Mouse (Mus musculus): ENCODE results near the gene Cdc42. TPM values are rescaled to one million over a fixed set of nuclear protein-coding genes. Genes with fewer than 3 reads are reported as not detected.
A peak's percentile ranks its signal among the peaks of the same experiment; 100 is the strongest.

The Cdc42 gene
- total RNA-seq, 2 experiments from 2014 or later: 264 to 406 TPM

DNA sequence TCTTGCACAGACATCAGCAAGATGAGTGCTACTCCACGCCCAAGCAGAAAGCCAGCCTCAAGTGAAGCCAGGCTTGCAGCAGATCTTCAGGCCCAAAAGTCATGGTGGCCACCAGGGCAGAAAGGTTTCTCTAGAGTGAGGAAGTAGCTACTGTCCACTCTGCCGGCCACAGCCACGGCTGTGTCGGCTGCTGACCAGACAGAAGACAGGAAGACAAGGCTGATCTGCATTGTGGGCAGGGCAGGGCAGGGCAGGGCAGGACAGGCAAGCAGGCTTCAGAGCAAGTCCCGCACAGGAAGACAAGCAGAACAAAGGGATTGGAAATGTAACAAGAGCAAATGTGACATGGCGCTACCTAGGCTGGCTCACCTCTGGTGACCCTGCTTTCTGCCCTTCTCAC lies 16.2 kb upstream of the Cdc42 start:
- no peak for ATAC-seq (replicated peaks; ENCODE audit: low FRiP score, low TSS enrichment, poor library complexity, severe bottlenecking)

DNA sequence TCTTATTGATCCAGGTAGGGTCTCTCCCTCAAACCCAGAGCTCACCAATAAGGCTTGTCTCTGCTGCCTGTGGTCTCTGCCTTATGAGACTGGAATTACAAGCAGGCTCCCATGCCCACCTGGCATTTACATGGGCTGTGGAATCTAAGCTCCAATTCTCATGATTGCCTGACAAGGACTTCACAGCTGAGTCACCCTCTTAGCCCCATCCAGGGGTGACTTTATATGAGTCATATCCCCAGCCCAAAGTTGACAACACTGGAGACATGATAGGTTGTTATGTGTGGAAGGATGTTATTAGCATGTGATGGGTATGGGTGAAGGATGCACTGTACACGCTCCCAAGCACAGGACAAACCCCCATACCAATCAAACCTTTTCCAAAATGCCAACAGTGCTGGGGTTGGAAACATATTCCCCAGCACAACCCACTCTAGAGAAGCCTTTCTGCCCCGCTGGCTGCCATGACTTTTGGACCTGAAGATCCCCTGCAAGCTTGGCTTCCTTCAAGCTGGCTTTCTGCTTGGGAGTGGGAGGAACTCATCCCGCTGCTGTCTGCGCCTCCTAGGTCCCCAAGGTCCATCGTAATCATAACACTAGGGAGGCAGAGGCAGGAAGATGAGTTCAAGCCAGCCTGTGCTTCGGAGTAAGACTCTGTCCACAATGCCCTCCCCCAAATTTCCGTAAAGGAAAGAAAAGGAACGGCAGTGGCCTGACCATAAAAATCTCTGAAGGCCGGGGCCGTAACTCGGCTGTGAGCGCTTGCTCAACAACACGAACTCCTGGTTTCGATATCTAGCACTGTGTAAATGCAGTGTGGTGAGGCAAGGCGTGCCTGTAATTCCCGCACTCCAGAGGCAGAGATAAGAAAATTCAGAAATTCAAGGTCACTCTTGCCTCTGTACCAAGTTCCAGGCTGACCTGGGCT lies 14.3 kb upstream of the Cdc42 start:
- no peak for ATAC-seq (replicated peaks; ENCODE audit: low FRiP score, low TSS enrichment, poor library complexity, severe bottlenecking)

DNA sequence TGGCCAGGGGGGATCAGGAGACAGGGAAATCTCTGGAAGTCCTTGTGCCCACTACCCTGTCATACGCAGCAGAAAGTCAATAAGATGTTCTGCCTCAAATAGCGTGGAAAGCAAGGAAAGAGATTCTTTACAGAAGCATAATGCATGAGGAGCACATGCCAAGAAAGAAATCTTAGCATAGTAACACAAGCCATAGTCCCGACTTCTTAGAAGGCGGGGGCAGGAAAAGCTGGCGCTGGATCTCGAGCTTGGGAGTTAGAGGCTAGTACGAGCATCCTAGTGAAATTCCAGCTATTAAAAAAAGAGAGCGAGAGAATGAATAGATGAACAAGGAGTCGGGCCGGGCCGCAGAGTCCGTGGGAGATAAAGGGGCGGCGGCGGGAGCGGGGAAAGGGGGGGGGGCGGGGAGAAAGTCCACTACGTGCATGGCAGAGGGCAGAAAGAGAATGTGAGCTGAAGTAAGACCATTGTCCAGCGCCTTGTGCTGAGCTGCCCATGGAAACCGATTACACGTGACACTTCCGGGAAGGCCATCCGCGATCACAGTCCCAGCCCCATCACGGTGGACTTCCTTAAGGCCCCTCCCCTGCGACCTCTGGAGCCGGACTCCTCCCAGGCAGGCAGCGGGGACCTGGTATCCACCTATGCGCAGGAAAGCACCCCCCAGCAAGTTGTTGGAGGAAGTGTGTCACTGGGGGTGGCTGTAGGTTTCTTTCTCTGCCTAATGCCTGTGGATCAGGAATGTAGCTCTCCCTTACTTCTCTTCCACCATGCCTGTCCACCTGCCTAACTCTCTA lies 12.6 kb upstream of the Cdc42 start:
- peak; percentile 48; the same call in 1 of the 2 replicates for ATAC-seq (replicated peaks; ENCODE audit: low FRiP score, low TSS enrichment, poor library complexity, severe bottlenecking)

DNA sequence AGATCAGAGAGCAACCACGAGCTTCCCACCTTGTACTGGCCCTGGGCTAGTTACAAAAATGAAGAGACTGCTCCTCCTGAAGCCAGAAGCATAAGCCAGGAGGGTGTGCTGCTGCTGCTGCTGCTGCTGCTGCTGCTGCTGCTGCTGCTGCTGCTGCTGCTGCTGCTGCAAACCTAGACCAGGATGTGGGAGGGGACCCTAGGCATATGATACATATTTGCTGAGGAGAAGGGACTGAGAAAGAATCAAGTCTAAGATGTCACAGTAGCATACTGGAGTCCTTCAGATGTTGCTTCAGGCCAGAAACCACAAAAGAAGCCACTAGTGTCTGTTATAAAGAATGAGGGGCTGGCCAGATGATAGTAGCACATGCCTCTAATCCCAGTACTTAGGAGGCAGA lies 10.7 kb upstream of the Cdc42 start:
- ATAC-seq (replicated peaks; ENCODE audit: low FRiP score, low TSS enrichment, poor library complexity, severe bottlenecking): no peak

DNA sequence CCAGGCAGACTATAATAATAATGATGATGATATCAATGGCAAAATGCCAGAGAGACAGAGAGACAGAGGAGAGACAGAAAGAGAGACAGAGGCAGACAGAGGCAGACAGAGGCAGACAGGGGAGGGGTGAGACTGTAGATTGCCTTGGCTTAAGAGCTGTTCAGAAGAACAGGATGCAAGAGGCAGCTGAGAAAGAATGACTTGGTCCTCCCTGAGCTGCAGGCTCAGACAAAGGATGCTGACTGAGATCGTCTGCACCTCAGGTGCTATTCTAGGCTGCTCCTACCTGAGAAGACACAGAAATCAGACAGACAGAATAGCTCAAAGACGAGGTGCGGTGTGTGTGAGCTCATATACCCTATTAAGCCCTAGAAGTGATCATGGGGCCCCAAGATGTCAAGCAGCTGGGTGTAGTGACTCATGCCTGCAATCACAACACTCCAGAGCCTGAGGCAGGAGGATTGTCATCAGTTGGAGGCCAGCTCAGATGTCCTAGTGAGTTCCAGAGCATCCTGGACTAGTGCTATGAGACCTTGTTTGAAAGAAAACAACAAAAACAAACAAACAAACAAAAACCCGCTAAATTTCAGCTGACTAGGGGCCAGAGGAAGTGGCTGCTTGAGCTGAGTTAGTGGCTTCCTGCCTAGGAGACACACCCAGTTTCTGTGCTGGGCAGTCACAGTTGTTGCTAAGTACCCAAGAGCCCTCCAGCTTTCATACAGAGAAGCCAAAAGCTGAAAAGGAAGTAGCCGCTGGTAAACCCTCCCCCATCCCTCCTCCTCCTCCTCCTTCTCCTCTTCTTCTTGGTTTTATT lies 10.0 kb upstream of the Cdc42 start:
- peak; percentile 48 for ATAC-seq (replicated peaks; ENCODE audit: low FRiP score, low TSS enrichment, poor library complexity, severe bottlenecking)

DNA sequence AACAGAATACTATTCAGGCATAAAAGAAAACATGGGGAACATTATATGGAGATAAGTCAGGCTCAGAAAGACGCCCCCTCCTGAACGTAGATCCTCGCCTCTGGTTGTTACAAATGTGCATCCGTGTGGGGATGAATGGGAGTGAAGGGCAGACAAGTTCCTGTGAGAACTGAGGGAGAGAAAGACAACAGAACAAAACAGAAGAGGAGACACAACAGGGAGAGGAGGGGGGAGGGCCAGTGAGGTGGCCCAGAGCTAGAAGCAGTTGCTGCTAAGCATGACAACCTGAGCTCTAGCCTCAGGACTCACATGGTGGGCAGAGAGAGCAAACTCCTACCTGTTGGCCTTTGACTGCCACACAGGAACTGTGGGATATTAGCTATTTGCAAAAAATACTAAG lies 8.6 kb upstream of the Cdc42 start:
- ATAC-seq (replicated peaks; ENCODE audit: low FRiP score, low TSS enrichment, poor library complexity, severe bottlenecking): no peak

DNA sequence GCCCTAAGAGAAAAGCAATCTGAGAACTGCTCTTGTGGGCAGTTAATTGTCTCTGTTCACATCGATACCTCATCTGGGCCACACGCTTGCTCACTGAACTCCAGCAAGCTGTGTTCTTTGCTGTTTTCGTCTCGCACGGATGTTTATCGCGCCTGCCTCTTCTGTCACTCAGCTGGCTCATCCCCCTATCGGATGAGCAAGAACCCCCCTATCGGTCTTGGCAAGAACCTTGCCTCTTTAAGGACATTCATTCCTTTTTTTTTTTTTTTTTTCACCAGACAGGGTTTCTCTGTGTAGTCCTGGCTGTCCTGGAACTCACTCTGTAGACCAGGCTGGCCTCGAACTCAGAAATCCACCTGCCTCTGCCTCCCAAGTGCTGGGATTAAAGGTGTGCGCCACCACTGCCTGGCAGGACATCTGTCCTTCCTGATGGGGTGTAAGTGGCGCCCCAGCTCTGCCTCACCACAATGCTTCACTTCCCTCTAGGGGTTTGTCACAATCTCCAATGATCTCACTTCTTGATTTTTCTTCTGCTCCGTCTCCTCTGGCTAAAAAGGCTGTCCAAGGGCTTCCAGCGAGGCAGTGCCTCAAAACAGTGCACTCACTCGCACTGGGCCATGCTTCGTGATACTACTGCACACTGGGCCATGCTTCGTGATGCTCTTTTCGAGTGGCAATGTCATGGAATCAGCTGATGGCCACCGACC lies 8.0 kb upstream of the Cdc42 start:
- peak; percentile 45; the same call in 1 of the 2 replicates for ATAC-seq (replicated peaks; ENCODE audit: low FRiP score, low TSS enrichment, poor library complexity, severe bottlenecking)

DNA sequence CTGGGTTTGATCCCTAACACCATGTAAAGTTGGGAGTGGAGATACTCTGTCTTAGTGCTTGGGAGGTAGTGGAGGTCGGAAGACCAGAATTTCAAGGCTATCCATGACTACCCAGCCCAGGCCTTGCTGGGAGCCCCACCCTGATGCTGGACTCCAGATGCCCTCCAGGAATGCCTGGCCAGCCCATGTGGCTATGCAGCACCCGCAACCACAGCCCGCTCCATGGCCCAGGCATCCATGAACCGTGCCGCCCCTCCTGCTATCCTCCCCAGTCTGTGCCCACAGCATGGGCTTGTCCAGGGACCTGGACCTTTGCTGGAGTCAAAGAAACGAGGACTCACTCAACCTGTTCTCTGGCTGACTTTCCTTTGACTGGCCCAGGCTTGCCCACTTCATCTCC lies 7.3 kb upstream of the Cdc42 start:
- ATAC-seq (replicated peaks; ENCODE audit: low FRiP score, low TSS enrichment, poor library complexity, severe bottlenecking): no peak

DNA sequence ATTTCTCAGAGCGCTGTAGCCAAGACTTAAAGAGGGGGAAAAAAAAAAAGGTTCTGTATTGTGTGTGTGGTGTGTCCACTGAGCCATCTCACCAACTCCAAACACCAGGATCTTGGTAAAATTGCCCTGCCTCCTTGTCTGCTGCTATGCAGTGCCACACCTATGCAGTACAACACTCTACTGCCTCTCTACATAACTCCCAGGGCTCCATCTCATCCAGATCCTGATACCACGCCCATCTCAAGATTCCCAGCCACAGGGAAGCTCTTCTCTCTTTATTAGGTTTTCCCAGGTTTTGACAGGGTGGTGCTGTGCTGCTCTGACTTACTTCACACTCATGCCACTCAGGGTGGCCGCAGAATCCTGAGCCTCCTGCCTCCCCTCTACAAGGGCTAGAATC lies 3.5 kb upstream of the Cdc42 start:
- no peak for ATAC-seq (replicated peaks; ENCODE audit: low FRiP score, low TSS enrichment, poor library complexity, severe bottlenecking)

DNA sequence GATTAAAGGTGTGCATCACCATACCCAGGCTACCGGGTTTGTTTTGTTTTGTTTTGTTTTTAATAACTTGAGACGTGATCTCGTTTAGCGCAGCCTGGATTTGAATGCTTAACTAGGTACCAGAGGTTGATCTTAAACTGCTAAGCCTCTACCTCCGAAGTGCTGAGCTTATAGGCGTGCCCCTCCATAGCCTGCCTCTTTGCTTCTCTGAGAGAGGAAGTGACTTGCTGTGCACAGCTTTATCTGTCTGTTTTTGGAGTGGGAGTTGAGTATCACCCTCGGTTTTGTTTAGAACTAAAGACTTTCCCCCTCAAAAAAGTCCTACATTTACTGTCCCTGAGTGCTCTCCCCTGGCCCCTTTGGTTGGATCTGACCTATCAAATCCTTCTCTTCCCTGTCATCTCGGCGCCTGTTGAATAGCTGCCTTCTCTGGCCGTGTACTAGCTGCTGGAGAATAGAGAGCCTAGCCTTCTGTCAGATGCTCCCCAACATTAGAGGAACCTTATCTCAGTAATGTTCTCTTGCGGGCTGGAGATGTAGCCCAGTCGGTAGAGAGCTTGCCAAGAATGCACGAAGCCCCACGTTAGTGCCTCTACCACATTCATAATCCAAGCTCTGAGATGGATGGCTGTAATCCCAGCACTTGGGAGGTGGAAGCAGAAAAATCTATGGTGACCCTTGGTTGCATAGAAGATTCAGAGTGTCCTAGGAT lies 927 bp upstream of the Cdc42 start:
- peak; percentile 70 for ATAC-seq (replicated peaks; ENCODE audit: low FRiP score, low TSS enrichment, poor library complexity, severe bottlenecking)

DNA sequence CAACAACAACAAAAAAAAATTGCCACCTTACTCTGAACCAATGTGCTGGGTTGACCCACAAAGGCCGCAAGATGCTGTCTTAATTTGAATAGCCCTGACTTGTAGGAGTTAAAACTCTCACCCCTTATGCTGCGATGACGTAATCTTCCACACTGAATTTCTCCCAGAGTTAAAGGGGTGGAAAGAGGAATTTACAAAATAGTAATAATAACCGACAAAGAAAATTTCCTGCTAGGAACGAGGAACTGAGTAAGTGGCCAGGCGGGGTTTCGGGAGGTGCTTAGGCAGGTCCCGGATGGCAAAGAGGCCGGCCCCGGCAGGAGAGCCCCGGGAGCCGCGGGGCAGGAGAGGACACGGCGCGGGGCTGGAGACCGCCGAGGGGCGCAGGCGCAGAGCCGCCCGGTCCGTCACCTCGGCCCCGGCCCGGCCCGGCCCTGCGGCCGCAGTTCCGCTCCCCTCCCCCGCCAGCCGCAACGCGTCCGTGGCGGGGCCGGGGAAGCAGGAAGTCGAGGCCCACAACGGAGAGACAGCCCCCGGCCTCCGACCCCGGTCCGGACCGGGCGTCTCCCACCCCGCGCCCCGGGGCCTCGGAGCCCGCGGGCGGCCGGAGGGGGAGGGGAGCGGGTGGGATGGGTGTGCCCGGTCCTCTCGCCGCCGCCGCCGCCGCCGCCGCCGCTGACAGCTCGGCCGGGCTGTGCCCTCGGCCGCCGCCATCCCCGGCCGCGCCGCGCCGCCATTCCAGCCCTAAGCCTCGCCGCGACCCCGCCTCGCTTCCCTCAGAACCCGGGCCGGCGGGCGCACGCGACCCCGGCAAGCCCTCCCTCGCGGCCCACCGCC lies 628 bp downstream of the Cdc42 start:
- ATAC-seq (replicated peaks; ENCODE audit: low FRiP score, low TSS enrichment, poor library complexity, severe bottlenecking): no peak; the same call in 1 of the 2 replicates

DNA sequence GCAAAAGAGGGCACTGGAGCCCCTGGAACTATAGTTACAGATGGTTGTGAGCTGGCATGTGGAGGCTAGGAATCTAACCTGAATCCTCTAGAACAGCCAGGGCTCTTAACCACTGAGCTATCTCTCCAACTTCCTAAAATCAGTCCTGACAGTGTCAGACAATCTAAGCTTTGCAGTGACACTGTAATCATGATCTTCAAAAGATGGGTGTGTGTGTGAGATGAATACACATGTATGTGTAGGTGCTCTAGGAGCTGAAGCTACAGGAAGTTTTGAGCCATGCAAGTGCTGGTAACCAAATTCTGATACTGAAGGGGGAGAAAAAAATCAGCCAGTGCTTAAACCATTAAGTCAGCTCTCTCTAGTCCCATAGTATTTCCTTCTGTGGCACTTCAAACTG lies 6.9 kb downstream of the Cdc42 start:
- ATAC-seq (replicated peaks; ENCODE audit: low FRiP score, low TSS enrichment, poor library complexity, severe bottlenecking): no peak

DNA sequence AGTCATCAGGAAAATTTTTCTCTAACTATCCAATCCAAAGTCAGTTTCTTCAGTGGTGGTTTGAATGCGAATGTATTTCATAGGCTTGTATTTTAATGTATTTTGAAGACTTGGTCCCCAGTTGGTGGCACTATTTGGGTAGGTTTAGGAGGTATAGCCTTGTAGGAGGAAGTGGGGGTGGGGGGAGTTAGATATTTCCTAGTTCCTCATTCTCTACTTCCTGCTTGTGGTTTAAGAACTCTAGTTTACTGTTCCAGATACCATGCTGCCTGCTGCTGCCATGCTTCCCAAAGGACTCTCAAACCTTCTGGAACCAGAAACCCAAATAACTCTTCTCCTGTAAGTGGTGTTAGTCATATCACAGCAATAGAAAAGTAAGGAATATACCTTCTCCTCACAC lies 11.7 kb downstream of the Cdc42 start:
- no peak for ATAC-seq (replicated peaks; ENCODE audit: low FRiP score, low TSS enrichment, poor library complexity, severe bottlenecking)

DNA sequence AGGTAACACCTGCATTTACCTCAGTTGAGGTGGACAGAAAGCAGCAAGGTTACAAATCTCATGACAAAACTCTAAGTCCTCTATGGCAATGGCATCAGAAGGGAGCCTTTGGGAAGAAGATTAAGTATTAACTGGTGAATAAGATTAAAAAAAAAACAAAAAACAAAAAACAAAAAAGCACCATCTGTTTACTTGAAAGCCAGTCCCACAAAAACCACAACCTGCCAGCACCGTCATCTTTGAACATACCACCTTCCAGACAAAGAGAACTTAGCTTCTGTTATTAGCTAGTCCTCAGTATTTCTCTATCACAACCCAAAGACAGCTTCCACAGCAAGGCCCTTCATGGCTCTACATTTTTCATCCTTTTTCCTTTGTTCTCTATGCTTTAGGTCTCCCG lies 12.4 kb downstream of the Cdc42 start:
- no peak for ATAC-seq (replicated peaks; ENCODE audit: low FRiP score, low TSS enrichment, poor library complexity, severe bottlenecking)

DNA sequence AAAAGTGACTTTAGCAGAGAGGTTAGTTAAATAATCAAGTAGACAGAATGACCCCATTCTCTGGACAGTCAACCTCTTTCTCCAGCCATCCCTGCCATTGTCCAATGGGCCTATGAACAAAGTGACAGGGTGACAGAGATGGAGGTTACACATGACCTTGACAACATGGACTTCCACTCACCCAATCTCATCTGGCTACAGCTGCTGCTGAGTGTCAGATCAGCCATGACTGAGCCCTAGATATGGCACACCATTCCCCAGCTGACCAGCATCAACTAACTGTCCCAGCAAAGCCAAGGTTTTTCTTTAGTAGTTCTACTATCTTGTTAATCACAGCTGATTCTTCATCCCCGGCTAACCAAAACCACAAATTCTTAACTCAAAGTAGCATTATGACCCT lies 14.7 kb downstream of the Cdc42 start:
- no peak for ATAC-seq (replicated peaks; ENCODE audit: low FRiP score, low TSS enrichment, poor library complexity, severe bottlenecking)

DNA sequence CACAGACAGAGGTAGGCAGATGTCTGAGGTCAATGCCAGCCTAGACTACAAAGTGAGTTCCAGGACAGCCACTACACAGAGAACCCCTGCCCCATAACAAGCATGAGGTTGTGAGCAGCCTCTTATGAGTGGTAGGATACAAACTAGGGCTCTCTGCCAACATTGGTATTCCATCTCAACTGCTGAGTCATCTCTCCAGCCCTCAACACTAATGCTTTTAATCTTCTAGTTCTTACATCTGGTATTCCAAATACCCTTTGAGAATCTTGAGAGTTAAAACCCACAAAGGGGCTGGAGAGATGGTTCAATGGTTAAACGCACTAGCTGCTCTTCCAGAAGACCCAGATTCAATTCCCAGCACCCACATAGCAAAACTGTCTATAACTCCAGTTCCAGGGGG lies 18.1 kb downstream of the Cdc42 start:
- no peak for ATAC-seq (replicated peaks; ENCODE audit: low FRiP score, low TSS enrichment, poor library complexity, severe bottlenecking)

DNA sequence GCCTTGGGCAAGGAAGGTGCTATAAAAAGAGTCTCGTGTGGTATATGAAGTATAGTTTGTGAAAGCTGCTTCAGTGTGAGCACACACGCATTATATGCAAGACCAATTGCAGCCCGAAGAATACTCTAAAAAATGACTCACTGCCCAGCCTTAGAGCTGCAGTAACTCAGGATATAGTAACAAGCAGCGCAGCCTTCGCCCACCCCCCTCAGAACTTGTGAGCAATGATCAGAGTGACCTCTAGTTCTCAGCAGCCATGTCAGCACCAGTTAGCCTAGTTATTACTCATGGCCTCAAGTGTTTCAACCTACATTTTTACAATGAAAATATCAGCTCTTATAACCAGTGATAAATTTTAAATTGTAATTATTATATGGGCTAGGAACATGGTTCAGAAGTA lies 21.1 kb downstream of the Cdc42 start:
- ATAC-seq (replicated peaks; ENCODE audit: low FRiP score, low TSS enrichment, poor library complexity, severe bottlenecking): no peak

DNA sequence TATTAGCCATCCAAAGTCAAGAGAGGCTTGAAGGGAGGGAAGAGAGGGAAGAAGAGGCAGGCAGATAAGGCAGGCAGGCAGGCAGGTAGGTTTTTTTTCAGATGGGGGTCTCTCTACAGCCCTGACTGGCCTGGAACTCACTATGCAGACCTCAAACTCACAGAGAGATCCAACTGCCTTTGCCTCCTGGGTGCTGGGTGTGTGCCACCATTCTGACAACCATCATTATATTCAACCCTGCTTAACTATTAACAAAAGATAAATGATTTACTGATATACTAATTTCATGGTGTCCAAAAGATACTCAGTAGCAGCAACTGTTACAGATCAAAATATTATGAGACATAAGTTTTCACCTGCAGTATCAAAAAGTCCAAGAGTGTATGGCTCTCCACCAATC lies 25.5 kb downstream of the Cdc42 start:
- no peak for ATAC-seq (replicated peaks; ENCODE audit: low FRiP score, low TSS enrichment, poor library complexity, severe bottlenecking)
